Mouse (Mus musculus) olfactory bulb, adult 2 months (tissue): ENCODE results near the gene Gyg. TPM values are rescaled to one million over a fixed set of nuclear protein-coding genes. Genes with fewer than 3 reads are reported as not detected.
"Not testable (repeated sequence)": the region's sequence is repeated elsewhere in the genome, so short reads cannot be mapped to it uniquely, and the experiment has no call there.

Experiments used
- H3K27ac ChIP-seq: fragments of 200-500 bp; 2 replicates; pipeline ENCODE4 v1.5.1; 2012; ENCODE audit warnings: low read depth, low read length; ENCODE audit not compliant: insufficient read depth
- H3K4me1 ChIP-seq: fragments of 200-500 bp; 2 replicates; pipeline ENCODE4 v1.6.1; 2012; ENCODE audit warnings: low read length; ENCODE audit not compliant: control insufficient read depth, insufficient read depth
- H3K4me3 ChIP-seq: fragments of 200-500 bp; 2 replicates; pipeline ENCODE4 v1.5.1; 2012; ENCODE audit warnings: mild to moderate bottlenecking, low read depth, low read length, moderate library complexity; ENCODE audit not compliant: insufficient read depth
- CTCF ChIP-seq: fragments of 200-500 bp; IDR thresholded peaks from 2 replicates; pipeline ENCODE4 v1.5.1; 2012; ENCODE audit warnings: low read depth, mild to moderate bottlenecking, low read length, moderate library complexity; ENCODE audit not compliant: insufficient read depth
- POLR2A ChIP-seq: fragments of 200-500 bp; IDR thresholded peaks from 2 replicates; pipeline ENCODE4 v1.6.1; 2012; ENCODE audit warnings: mild to moderate bottlenecking, low read depth, low read length, moderate library complexity; ENCODE audit not compliant: insufficient read depth
- WGBS: fragments of 180-500 bp; shearing (Covaris S2); methylation state at CpG from one replicate; pipeline ENCODE4 v1.1.7; 2018; 5-methylcytosine and 5-hydroxymethylcytosine counted together
- polyA plus RNA-seq: library from polyadenylated mRNA; stranded (reverse); fragments of >200 nt; gene quantifications from 2 replicates; pipeline ENCODE4 v1.2.4, GENCODE M21; 2012; ENCODE audit warnings: low replicate concordance; ENCODE audit not compliant: missing spikeins, insufficient read depth, insufficient read length

Gene Gyg
- polyA plus RNA-seq, 1 experiment: not detected

DNA sequence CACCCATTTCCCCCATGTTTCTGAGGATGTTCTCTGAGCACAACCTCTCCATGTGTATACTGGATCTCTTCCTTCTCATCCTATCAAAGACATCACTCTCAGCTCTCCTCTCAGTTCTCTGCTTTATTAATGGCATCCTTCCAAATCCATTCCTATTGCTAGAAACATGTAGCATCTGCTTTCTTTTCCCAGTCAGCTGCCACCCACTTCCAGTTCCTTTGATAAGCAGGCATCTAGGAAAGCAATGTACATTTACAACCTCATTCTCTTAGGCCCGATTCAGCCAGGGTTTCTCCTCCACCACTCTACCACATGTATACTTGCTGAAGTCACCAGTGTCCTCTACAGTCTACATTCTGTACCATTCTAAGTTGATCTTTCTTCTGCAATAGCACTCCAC, 21.4 kb downstream of the Gyg start:
- WGBS: 84% methylated on average over 1 of the region's 1 CpGs
- Histone ChIP-seq H3K27ac (no peak overlapping the region), H3K4me3 (no peak overlapping the region), H3K4me1 (no peaks in the 10 kb centered on the region; the same call in 1 of the 2 replicates)
- no peak for TF ChIP-seq POLR2A
- TF ChIP-seq CTCF: no peak

DNA sequence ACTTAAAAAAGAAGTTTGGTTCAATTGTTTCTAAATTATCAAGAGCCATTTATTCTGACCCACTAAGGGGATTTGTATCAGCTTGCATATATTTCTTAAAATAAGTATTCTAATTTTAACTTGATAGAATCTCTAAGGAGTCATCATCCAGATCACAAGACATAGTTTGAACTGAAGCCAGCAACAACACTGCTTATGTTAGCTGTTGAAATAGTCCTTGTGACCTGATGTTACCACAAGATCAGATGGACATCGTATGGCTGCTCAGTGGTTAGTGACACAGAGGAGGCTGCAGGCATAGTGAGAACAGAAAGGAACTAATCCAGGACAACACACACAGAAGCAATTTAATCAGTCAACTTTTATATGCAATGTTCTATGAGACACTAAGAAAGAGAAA, 22.4 kb downstream of the Gyg start:
- TF ChIP-seq CTCF (no peak), POLR2A (no peak)
- Histone ChIP-seq H3K4me3 (no peak overlapping the region), H3K4me1 (no peaks in the 10 kb centered on the region; the same call in 1 of the 2 replicates), H3K27ac (no peak overlapping the region)
- WGBS: 85% methylated on average over 1 of the region's 1 CpGs

DNA sequence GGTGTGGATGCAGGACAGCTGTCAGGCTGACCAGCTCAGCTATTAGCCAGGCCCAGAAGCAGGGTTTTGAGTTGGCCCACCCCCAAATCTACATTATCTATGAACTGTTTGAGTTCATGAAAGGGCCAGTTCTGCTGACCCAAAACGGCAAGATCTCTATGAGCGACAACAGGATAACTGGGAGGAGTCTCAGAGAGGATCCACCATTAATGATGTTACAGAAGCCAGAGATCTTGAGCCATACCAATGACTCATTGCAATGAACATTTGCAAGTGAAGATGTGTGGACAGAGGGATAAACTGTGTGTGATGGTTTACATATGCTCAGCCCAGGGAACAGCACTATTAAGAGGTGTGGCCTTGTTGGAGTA, 23.8 kb downstream of the Gyg start:
- no peak overlapping the region for H3K4me3 ChIP-seq
- H3K4me1 ChIP-seq: no peaks in the 10 kb centered on the region; the same call in 1 of the 2 replicates
- 88% methylated on average over 2 of the region's 2 CpGs for WGBS
- no peak overlapping the region for H3K27ac ChIP-seq
- TF ChIP-seq CTCF: no peak
- TF ChIP-seq POLR2A: no peak

DNA sequence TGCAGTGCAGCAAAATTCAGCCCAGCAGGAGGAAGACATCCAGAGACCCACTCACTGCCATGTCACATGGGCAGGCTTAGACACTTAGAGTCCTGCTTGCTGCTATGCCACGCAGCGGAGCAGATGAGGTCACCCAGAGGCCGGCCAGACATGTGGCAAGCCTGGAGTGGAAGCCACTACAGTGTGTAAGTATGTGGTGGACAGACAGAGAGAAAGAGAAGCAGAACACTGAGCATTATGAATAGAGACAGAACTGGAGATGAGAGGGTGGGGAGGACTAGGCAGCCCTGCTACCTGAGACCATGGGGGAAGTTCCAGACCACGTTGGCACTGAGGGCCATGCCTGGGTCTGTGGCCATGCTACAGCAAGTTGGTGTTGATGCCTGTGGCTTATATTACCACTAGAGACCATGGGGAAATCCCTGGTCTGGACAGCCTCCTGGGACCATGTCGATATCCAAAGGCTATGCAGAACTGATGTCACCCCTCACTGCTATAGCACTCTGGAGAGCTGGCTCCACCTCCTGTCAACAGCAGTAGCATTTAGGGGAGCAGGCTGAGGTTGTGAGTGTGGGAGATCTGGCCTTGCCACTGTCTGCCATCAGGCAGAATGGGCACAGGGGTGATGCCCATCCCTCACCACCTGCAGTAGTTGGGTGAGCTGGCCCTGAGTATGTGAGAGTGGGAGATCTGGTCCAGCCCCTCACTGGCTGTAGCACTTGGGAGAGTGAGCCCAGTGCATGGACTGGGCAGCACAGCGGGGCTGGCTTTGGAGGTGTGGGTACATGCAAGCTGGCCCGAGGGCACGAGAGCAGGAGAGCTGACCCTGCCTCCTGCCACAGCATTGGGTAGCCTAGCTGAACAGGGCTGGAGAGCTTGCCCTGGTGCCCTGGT, 24.4 kb downstream of the Gyg start:
- WGBS: 86% methylated on average over 8 of the region's 8 CpGs
- Histone ChIP-seq H3K4me3 (no peak overlapping the region), H3K4me1 (no peaks in the 10 kb centered on the region; the same call in 1 of the 2 replicates), H3K27ac (no peak overlapping the region)
- no peak for TF ChIP-seq CTCF
- no peak for TF ChIP-seq POLR2A

DNA sequence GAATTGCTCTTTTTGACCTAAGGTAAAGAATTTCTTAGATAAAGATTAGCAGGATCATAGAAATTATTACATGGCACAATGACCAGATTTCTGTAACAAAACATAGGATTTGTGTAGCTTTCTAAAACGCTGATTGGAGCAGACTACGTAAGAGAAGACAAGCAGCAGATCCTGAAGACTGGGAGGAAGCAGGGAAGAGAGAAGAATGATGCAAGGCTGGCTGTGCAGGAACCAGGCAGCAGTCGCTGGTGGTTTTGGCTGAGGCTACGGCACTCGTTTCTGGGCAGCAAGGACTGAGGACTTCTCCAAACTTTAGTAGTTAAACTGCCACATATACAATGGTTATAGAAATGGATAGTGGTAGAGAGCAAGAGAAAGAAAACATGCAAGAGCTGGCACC, 25.6 kb downstream of the Gyg start:
- no peak overlapping the region for H3K27ac ChIP-seq
- no peaks in the 10 kb centered on the region; the same call in 1 of the 2 replicates for H3K4me1 ChIP-seq
- WGBS: 86% methylated on average over 5 of the region's 5 CpGs
- no peak for TF ChIP-seq CTCF
- TF ChIP-seq POLR2A: no peak
- H3K4me3 ChIP-seq: no peak overlapping the region

DNA sequence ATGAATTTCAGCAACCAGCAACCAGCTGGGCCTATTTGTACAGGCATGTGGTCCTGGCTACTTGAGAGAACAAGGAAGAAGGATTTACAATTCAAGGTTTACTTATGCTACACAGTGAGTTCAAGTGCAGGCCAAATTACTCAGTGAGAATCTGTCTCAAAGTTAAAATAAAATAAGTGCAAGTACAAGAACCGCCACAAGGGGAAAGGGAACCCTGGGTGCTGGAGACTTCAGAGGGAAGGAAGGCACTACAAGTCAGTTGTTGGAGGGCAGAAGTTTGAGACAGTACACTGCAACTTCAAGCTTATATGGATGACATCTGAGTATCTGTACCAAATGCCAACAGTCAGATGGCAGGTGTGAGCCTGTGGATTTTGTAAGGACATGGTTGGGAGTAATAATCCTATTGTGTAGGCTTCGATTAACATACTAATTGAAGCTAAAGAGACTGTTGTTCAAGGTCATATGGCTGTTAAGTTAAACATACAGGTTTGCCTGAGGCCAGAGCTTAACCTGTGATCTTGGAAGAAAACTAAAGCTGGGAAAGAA, 28.0 kb downstream of the Gyg start:
- Histone ChIP-seq H3K27ac (no peak overlapping the region), H3K4me1 (no peaks in the 10 kb centered on the region; the same call in 1 of the 2 replicates), H3K4me3 (no peak overlapping the region)
- 83% methylated on average over 2 of the region's 2 CpGs for WGBS
- TF ChIP-seq CTCF (no peak), POLR2A (no peak)

DNA sequence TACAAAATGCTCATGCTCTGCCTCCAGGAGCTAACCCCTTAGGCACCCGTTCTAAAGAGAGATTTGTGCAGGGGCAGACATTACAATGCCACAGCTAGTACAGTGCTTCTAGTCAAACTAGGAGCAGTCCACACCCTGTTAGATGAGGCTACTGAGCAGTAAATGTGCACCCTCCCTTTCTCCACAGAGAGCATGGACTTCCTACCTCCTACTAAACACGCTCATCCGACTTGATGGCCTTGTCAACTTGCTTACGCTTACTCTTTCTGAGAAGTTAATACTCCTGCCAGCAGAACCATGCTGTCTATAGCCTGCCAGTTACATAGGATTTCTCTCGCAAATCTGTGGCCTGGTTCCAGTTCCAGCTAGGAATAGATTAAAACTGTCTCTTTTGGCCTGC, 29.5 kb downstream of the Gyg start:
- WGBS: 90% methylated on average over 5 of the region's 5 CpGs
- Histone ChIP-seq H3K4me3 (no peak overlapping the region), H3K27ac (no peak overlapping the region), H3K4me1 (no peaks in the 10 kb centered on the region)
- no peak for TF ChIP-seq POLR2A
- no peak for TF ChIP-seq CTCF

DNA sequence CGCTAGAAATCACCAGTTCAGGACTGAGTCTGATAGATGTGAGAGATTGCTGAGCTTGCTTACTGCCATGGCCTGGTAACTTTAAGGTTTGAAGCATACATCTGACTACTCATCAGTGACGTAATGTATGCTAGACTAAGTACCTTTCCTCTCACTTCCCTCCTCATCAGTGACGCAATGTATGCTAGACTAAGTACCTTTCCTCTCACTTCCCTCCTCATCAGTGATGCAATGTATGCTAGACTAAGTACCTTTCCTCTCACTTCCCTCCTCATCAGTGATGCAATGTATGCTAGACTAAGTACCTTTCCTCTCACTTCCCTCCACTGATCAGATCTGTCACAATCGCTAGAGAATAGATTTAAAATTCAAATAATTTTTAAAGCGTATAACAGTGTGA, 33.5 kb downstream of the Gyg start:
- WGBS: 90% methylated on average over 5 of the region's 5 CpGs
- not testable (repeated sequence) for H3K27ac ChIP-seq, H3K4me1 ChIP-seq, H3K4me3 ChIP-seq

DNA sequence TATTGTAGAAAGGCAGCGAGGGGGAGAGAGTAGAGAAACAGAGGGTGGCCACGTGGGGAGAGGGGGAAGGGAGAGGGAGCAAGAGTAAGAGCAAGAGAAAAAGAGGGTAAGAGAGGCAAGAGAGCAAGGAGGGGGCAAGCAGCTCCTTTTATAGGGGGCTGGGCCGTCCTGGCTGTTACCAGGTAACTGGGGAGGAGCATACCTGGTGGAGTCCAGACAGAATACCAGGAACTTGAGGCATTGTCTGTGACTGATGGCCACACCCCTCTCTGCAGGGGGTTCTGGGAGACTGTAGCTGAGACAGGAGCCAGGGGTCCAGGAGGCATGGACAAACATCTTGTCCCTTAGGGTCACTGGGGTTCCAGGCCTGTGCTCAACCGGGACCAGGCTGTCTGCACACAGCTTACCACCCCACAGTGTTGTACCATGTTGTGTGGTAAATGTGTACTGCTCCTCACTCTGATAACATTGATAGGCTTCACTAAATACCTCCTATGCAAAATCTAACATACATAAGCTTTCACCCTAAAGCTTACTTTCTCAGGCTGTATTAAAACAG, 35.4 kb downstream of the Gyg start:
- no peak for TF ChIP-seq CTCF
- no peak for TF ChIP-seq POLR2A
- H3K4me3 ChIP-seq: no peak overlapping the region
- H3K27ac ChIP-seq: no peak overlapping the region
- peaks cover 2% of the 10 kb centered on the region; the same call in 1 of the 2 replicates for H3K4me1 ChIP-seq
- WGBS: 62% methylated on average over 4 of the region's 4 CpGs
